Mouse (Mus musculus): ENCODE measurements around the gene Chit1. TPM values are rescaled to one million over a fixed set of nuclear protein-coding genes. Genes with fewer than 3 reads are reported as not detected.

Gene Chit1
- polyA plus RNA-seq, 1 experiment: not detected

DNA sequence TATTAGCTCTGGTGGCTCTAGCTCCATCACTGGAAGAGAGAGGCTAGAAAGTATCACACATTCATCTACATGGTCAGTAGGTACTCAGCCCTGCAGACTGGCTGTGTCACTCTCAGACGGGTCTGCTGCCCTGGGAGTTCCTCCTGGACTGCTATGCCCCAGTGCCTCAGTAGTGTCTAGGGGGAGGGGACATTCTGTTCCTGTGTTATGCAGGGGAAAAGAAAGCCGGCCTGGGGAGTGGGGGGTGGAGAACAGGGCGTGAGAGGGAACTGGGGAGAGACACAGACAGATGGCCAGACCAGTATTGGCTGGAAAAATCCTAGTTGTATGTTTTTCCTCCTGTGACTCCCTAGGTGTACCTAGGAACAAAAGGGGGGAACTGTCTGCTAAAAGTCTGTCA lies 25.0 kb upstream of the Chit1 start:
- no peak for TF ChIP-seq TAL1 (IDR thresholded peaks at IDR 0.05; ENCODE audit: low read length)
- no peak for TF ChIP-seq GATA1 (IDR thresholded peaks at IDR 0.05; ENCODE audit: low read length)
- Histone ChIP-seq H3K4me1 (ENCODE audit: control insufficient read depth) (peaks cover 94% of the 10 kb centered on the region), H3K27me3 (ENCODE audit: control insufficient read depth) (peaks cover 2% of the 10 kb centered on the region; the same call in 1 of the 2 replicates), H3K9me3 (ENCODE audit: control insufficient read depth, low read length) (no peaks in the 10 kb centered on the region), H3K36me3 (ENCODE audit: control insufficient read depth) (no peaks in the 10 kb centered on the region; the same call in 1 of the 2 replicates), H3K4me3 (replicated peaks) (peak overlapping the region; percentile 55)

- Histone ChIP-seq H3K9me3 (ENCODE audit: control insufficient read depth, low read length) (no peaks in the 10 kb centered on the region), H3K4me1 (ENCODE audit: control insufficient read depth) (peaks cover 94% of the 10 kb centered on the region), H3K27me3 (ENCODE audit: control insufficient read depth) (peaks cover 2% of the 10 kb centered on the region; the same call in 1 of the 2 replicates), H3K36me3 (ENCODE audit: control insufficient read depth) (no peaks in the 10 kb centered on the region; the same call in 1 of the 2 replicates), H3K4me3 (replicated peaks) (peak overlapping the region; percentile 55)
- TF ChIP-seq TAL1 (IDR thresholded peaks at IDR 0.05; ENCODE audit: low read length) (no peak; the same call in 2 of the 3 replicates), GATA1 (IDR thresholded peaks at IDR 0.05; ENCODE audit: low read length) (peak; percentile 85)
Observed at GRCm38 (mm10) chr1:134086811-134087398, 24.1 kb upstream of the Chit1 start.

DNA sequence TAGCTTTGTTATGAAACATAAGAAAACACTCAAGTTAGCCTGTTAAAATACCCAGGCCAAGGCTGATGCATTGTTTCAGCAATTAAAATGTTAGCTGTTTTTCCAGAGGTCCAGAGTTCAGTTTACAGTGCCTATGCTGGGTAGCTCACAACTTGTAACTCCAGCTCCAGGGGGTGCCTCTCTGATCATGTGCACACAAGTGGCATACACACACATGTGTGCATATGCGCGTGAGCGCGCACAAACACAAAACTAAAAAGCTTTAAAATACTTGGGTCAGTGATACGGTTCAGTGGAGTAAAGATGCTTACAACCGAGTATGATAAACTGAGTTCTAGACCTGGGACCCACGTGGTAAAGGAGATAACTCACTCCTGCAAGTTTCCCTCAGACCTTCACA lies 22.0 kb upstream of the Chit1 start:
- Histone ChIP-seq H3K27me3 (ENCODE audit: control insufficient read depth) (peaks cover 2% of the 10 kb centered on the region), H3K4me1 (ENCODE audit: control insufficient read depth) (peaks cover 94% of the 10 kb centered on the region), H3K9me3 (ENCODE audit: control insufficient read depth, low read length) (no peaks in the 10 kb centered on the region), H3K4me3 (replicated peaks) (no peak overlapping the region), H3K36me3 (ENCODE audit: control insufficient read depth) (no peaks in the 10 kb centered on the region; the same call in 1 of the 2 replicates)
- TF ChIP-seq GATA1 (IDR thresholded peaks at IDR 0.05; ENCODE audit: low read length) (no peak), TAL1 (IDR thresholded peaks at IDR 0.05; ENCODE audit: low read length) (no peak)

DNA sequence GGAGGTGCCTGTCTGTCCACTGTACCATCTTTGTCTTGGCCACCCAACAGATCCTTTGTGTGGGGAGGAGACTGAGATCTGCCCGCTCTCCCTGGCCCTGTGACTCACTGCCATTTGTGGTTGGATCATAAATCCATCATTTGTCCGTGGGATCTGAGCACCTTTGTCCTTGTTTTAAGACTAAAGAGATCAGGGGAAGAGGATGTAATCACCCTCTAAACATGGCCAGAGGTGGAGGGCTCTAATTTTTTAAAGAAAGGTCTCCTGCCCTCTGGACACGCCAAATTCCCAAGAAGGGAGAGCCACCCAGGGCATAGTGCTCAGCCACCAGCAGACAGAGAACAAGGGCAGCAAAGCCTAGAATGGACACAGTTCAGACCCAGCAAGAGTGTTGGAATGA lies 19.2 kb upstream of the Chit1 start:
- H3K9me3 ChIP-seq (ENCODE audit: control insufficient read depth, low read length): no peaks in the 10 kb centered on the region
- TF ChIP-seq GATA1 (IDR thresholded peaks at IDR 0.05; ENCODE audit: low read length) (no peak), TAL1 (IDR thresholded peaks at IDR 0.05; ENCODE audit: low read length) (no peak)
- peaks cover 94% of the 10 kb centered on the region for H3K4me1 ChIP-seq (ENCODE audit: control insufficient read depth)
- peaks cover 11% of the 10 kb centered on the region for H3K27me3 ChIP-seq (ENCODE audit: control insufficient read depth)
- H3K4me3 ChIP-seq (replicated peaks): peak overlapping the region; percentile 69
- H3K36me3 ChIP-seq (ENCODE audit: control insufficient read depth): no peaks in the 10 kb centered on the region; the same call in 1 of the 2 replicates

DNA sequence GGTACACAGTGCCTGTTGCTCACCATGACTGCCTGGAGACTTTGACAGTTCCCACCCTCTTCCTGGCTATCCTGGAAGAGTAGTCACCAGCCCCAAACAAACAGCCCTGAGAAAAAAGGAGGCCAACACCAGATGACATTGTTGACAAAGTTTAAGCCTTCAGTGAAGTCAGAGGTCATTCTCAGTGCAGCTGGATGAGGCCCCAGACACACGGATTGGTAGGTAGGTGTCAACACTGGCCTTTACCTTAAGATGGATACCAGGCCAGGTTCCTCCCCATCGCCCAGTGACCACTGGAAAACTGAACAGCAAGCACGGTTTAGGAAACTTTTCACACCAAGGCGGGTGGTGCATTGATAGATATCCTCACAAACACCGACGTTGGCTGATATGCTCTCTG lies 18.7 kb upstream of the Chit1 start:
- Histone ChIP-seq H3K27me3 (ENCODE audit: control insufficient read depth) (peaks cover 11% of the 10 kb centered on the region), H3K9me3 (ENCODE audit: control insufficient read depth, low read length) (no peaks in the 10 kb centered on the region), H3K4me1 (ENCODE audit: control insufficient read depth) (peaks cover 94% of the 10 kb centered on the region), H3K4me3 (replicated peaks) (peak overlapping the region; percentile 69), H3K36me3 (ENCODE audit: control insufficient read depth) (peaks cover under 1% of the 10 kb centered on the region; the same call in 1 of the 2 replicates)
- TF ChIP-seq GATA1 (IDR thresholded peaks at IDR 0.05; ENCODE audit: low read length) (no peak), TAL1 (IDR thresholded peaks at IDR 0.05; ENCODE audit: low read length) (no peak)

DNA sequence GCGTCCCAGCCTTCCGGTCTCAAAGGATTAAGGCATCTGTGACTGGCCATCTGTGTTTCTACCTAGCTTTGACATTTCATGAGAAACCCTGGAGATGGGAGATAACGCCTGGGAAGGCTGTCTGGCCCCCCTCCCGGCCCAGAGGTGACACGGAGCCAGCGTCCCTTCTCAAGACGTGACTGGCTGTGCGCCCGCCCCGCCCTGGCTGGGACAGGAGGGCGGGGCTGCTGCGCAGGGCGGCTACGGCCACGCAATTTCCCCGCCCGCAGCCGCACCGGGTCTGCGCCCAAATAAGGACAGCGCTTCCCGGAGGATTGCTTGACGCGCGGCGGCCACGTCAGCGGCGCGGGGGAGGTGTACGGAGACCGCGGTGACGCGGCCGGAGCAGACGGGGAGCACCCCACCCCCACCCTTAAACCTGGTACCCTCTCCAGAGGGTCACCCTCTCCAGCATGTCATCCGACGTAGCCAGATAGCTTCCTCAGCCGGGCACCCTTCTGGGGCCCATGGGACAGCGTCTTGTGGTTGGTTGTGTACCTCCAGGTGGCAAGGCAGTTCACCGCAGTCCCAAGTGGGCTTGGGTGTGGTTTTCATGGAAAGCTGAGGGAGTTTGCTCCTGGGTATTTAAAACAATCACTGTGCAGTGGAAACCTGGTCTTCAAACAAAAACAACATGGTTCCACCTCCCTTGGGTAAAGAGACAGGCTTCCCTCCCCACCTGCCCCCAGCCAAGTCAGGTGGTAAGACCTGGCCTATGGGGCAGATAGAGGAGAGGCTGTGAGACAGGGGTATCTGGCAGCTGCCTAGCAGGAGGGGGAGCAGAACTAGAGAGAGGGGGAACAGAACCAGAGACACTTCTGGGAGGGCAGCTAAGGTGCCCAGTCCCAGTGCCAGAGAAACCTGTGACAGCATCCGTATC lies 17.9 kb upstream of the Chit1 start:
- Histone ChIP-seq H3K36me3 (ENCODE audit: control insufficient read depth) (peaks cover 3% of the 10 kb centered on the region; the same call in 1 of the 2 replicates), H3K4me1 (ENCODE audit: control insufficient read depth) (peaks cover 94% of the 10 kb centered on the region), H3K9me3 (ENCODE audit: control insufficient read depth, low read length) (no peaks in the 10 kb centered on the region), H3K4me3 (replicated peaks) (peak overlapping the region; percentile 69), H3K27me3 (ENCODE audit: control insufficient read depth) (peaks cover 11% of the 10 kb centered on the region)
- peak; percentile 94 for TF ChIP-seq GATA1 (IDR thresholded peaks at IDR 0.05; ENCODE audit: low read length)
- peak; percentile 69 for TF ChIP-seq TAL1 (IDR thresholded peaks at IDR 0.05; ENCODE audit: low read length)

- no peak for TF ChIP-seq GATA1 (IDR thresholded peaks at IDR 0.05; ENCODE audit: low read length)
- TF ChIP-seq TAL1 (IDR thresholded peaks at IDR 0.05; ENCODE audit: low read length): no peak
- peaks cover 11% of the 10 kb centered on the region for H3K27me3 ChIP-seq (ENCODE audit: control insufficient read depth)
- peaks cover 3% of the 10 kb centered on the region; the same call in 1 of the 2 replicates for H3K36me3 ChIP-seq (ENCODE audit: control insufficient read depth)
- peak overlapping the region; percentile 69 for H3K4me3 ChIP-seq (replicated peaks)
- H3K9me3 ChIP-seq (ENCODE audit: control insufficient read depth, low read length): no peaks in the 10 kb centered on the region
- H3K4me1 ChIP-seq (ENCODE audit: control insufficient read depth): peaks cover 94% of the 10 kb centered on the region
Observed at GRCm38 (mm10) chr1:134093771-134094526, 17.1 kb upstream of the Chit1 start.

DNA sequence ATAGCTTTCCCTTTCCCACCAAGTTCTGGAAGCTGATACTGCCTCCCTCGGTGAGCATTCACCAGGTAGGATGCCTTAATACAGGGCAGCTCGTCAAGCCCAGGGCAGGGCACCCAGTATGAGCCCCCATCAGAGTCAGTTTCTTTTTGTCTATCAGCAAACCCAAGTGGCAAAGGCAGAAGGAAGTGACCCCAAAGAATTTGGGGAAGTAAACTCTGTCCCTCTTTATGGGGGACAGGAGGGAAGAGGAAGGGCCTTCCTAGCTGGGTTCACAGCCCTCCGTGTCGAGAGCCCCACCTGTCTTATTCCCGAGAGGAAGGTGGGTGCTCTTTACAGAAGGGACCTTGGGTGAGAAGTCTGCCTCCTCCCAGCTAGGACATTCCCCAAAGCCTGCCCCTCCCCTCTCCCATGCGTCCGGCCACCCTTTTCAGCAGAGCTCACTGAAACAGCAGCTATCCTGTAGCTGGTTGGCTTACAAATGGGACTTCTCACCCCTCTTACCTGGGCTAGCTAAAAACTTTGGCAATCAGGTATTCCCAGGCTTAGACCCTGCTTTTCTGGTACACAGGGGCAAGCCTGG lies 15.9 kb upstream of the Chit1 start:
- H3K9me3 ChIP-seq (ENCODE audit: control insufficient read depth, low read length): no peaks in the 10 kb centered on the region
- TF ChIP-seq GATA1 (IDR thresholded peaks at IDR 0.05; ENCODE audit: low read length) (no peak), TAL1 (IDR thresholded peaks at IDR 0.05; ENCODE audit: low read length) (no peak)
- no peak overlapping the region for H3K4me3 ChIP-seq (replicated peaks)
- H3K27me3 ChIP-seq (ENCODE audit: control insufficient read depth): peaks cover 11% of the 10 kb centered on the region
- H3K4me1 ChIP-seq (ENCODE audit: control insufficient read depth): peaks cover 97% of the 10 kb centered on the region
- H3K36me3 ChIP-seq (ENCODE audit: control insufficient read depth): peaks cover 3% of the 10 kb centered on the region; the same call in 1 of the 2 replicates
